Mouse (Mus musculus) kidney, adult 10 weeks (tissue): ENCODE results near the gene Lrrc23. TPM values are rescaled to one million over a fixed set of nuclear protein-coding genes. Genes with fewer than 3 reads are reported as not detected.

Experiments
- polyA plus RNA-seq: library from polyadenylated mRNA; stranded (reverse); fragments of 350-450 nt; fragmentation: Illumina TruSeq; extraction: RNeasy Lipid Tissue Mini Kit (QIAGEN cat#74804); gene quantifications from one replicate; pipeline ENCODE4 v1.2.3, GENCODE M21; 2014; ENCODE audit warnings: low read depth, low replicate concordance

Gene Lrrc23
- polyA plus RNA-seq, result not detected

GRCm38 (mm10) chr6:124779222-124779983 is at the start of gene Lrrc23:
Gene Lrrc23 (minus strand): TSS chr6:124779727.

DNA sequence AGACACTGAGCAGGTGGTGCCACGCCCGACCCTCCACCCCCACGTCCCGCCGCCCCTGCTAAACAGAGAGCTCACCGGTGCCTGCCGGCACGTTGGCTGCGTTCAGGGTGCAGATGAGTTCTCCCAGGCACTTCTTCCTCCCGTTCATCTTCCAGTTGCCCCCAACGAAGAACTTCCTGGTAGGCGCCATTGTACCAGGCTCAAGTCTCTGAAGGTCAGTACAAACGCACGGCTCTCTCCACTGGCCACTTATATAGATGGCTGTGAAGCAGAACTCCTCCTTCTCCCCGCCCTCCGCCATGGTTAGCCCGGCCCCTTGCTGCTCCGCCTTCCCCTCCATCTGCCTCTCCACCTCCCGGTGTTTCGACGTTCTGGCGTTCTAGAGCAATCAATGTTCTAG is 34.4 kb upstream of the Lrrc23 start, which contains the start of gene Tpi1:
Tpi1 (minus strand) TSS at position 364 of the 400 bp plus-strand sequence.

DNA sequence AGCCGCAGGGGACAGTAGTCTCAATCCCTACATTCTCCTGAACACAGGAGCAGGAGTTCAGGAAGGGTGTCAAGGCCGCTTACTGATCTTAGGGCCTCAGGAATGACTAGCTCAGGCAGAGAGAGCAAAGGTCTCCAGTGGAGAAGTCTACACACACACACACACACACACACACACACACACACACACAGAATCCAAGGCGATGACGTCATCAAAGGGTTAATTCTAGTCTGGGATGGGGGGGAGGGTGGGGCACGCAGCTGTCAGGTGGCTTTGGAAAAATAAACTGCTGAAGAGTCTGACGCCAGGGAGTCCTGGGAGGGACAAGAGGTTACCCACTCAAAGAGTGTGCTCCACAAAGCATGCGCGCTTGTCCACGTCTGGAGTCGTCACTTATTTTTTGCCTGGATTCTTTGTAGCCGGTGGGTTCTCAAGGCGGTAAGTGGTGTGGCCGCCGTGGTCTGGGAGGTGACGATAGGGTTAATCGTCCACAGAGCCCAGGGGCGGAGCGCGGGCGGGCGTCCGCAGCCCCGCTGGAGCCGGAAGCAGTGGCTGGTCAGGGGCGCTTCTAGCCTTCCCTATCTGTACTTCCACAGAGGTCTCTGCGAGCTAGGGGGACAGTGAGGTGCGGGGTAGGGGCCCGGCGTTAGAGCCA is 29.0 kb upstream of the Lrrc23 start, which contains the start of gene Spsb2:
Spsb2 (plus strand) TSS at position 304 of the 655 bp plus-strand sequence.

DNA sequence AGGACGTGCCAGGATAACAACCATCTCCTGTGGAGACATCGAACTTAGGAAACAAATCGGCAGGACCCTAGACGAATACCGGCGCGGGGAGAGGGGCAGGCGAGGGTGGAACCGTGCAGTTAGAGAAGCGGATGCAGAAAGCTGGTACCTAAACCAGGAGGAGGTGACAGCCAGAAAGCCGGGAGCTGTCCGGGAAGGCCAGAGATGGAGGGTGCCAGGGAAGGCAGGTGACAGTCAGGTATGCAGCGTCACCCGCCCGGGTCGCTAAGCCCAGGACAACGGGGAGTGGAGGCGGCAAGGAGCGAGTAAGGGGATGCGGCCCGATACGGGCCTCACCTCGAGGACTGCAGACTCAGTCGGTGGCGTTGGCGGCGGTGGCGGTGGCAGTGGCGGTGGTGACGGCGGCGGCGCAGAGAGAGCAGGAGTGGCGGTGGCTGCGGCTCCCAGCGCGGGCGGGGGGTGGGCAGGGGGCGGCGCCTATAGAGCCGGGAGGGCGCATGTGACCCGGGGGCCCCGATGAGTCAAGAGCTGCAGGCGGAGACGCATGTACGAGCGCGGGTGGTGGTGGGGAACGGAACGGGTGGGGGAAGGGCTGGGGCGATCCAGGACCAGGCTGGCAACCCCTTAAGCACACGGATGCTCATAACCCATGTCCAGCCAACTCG is 10.3 kb downstream of the Lrrc23 start, which contains the start of gene Eno2:
Eno2 (minus strand) TSS at position 573 of the 665 bp plus-strand sequence.

GRCm38 (mm10) chr6:124755831-124756595 is 23.5 kb downstream of the Lrrc23 start, which contains the start of the genes Gm45234 and Atn1:
Gene Gm45234 (minus strand): TSS chr6:124756021.
Gene Atn1 (minus strand): TSS chr6:124756524.

GRCm38 (mm10) chr6:124740888-124741761 is 38.4 kb downstream of the Lrrc23 start, which contains the start of gene Grcc10:
Gene Grcc10 (minus strand): TSS chr6:124741374.

DNA sequence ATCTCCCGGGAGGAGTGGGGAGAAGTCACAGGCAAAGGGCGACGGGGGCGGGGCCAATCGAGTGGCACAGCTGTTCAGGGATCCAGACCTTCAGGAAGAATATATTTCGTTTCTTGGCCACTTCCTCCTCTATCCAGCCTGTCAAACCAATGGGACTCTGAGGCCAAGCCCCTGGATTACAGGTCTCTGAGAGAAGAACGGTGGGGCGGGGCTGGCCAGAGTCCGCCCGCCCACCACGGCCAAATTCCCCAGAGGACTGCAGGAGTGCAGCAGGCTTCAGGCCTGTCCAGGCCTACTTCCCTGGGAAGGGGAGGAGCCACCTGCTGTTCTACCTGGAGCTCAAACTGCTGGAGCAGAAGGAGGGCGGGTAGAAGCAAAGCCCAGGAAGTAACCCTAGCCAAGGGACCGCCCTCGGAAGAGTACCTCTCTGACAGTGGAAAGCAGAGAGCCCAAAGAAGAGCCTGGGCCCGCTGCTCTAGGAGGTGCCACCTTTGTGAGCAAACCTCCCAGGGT is 41.0 kb downstream of the Lrrc23 start, which contains the start of gene Ptpn6:
Ptpn6 (minus strand) TSS at position 204 of the 513 bp plus-strand sequence.

Other genes starting within 250 kb of the Lrrc23 start
- gene C1s1, start 237.4 kb downstream of the Lrrc23 start, polyA plus RNA-seq, result 38.4 TPM
- not detected for gene C1rb, start 209.4 kb downstream of the Lrrc23 start, polyA plus RNA-seq
- gene C1s2, start 143.6 kb downstream of the Lrrc23 start, polyA plus RNA-seq, result 0.20 TPM
- gene Lpcat3, start 116.7 kb downstream of the Lrrc23 start, polyA plus RNA-seq, result 51.6 TPM
- 19.5 TPM for gene Emg1, start 67.5 kb downstream of the Lrrc23 start, polyA plus RNA-seq
- gene Phb2, start 67.4 kb downstream of the Lrrc23 start, polyA plus RNA-seq, result 27.3 TPM
- 1.1 TPM for gene Ptpn6, start 41.0 kb downstream of the Lrrc23 start, polyA plus RNA-seq
- 2.9 TPM for gene Grcc10, start 38.4 kb downstream of the Lrrc23 start, polyA plus RNA-seq
- gene Gm45234, start 23.7 kb downstream of the Lrrc23 start, polyA plus RNA-seq, result not detected
- gene Atn1, start 23.2 kb downstream of the Lrrc23 start, polyA plus RNA-seq, result 1.1 TPM
- gene Eno2, start 10.1 kb downstream of the Lrrc23 start, polyA plus RNA-seq, result not detected
- gene Spsb2, start 28.9 kb upstream of the Lrrc23 start, polyA plus RNA-seq, result 0.36 TPM
- 40.9 TPM for gene Tpi1, start 34.6 kb upstream of the Lrrc23 start, polyA plus RNA-seq
- gene Usp5, start 49.8 kb upstream of the Lrrc23 start, polyA plus RNA-seq, result 17.3 TPM
- 0.69 TPM for gene Cdca3, start 49.8 kb upstream of the Lrrc23 start, polyA plus RNA-seq
- gene Gnb3, start 60.5 kb upstream of the Lrrc23 start, polyA plus RNA-seq, result not detected
- gene P3h3, start 78.0 kb upstream of the Lrrc23 start, polyA plus RNA-seq, result not detected
- gene Gpr162, start 84.3 kb upstream of the Lrrc23 start, polyA plus RNA-seq, result not detected
- 0.36 TPM for gene Cd4, start 108.5 kb upstream of the Lrrc23 start, polyA plus RNA-seq
- gene Lag3, start 132.0 kb upstream of the Lrrc23 start, polyA plus RNA-seq, result not detected
- gene Ptms, start 140.4 kb upstream of the Lrrc23 start, polyA plus RNA-seq, result 287 TPM
- 11.8 TPM for gene Mlf2, start 151.7 kb upstream of the Lrrc23 start, polyA plus RNA-seq
- 21.7 TPM for gene Cops7a, start 185.8 kb upstream of the Lrrc23 start, polyA plus RNA-seq
- not detected for gene Pianp, start 217.0 kb upstream of the Lrrc23 start, polyA plus RNA-seq
- 12.1 TPM for gene Zfp384, start 229.4 kb upstream of the Lrrc23 start, polyA plus RNA-seq